Mouse (Mus musculus) testis, adult 2 months (tissue): ENCODE data around the gene Shisa8.

Experiments used
- CTCF ChIP-seq: fragments of 200-500 bp; IDR thresholded peaks from 2 replicates; pipeline ENCODE4 v1.5.1; 2012; ENCODE audit warnings: low read depth, mild to moderate bottlenecking, inconsistent platforms, low read length, moderate library complexity; ENCODE audit not compliant: control insufficient read depth, insufficient read depth, insufficient replicate concordance
- POLR2A ChIP-seq: fragments of 200-500 bp; IDR thresholded peaks from 2 replicates; pipeline ENCODE4 v1.6.1; 2012; ENCODE audit warnings: low read depth, mild to moderate bottlenecking, inconsistent platforms, low read length, moderate library complexity; ENCODE audit not compliant: control insufficient read depth

- no peak for TF ChIP-seq CTCF
- TF ChIP-seq POLR2A = no peak
These were observed 1.8 kb downstream of the Shisa8 start for GRCm38 (mm10) chr15:82210801-82211200.
